ENCODE assay signal across 29 mouse cellular contexts in genomic region chr9:66268804-66269203, GRCm38 (mm10).
DNase-seq lines count a peak whose midpoint lies in the region; ATAC-seq and TF ChIP-seq lines count a peak whose summit lies in the region.
"Had no signal": no experiment of that assay in that cellular context is flagged by ENCODE, and none has a peak within 500 bp of the region (broad histone marks: within the 10 kb centered on the region; RNA-seq: fewer than 3 reads in every experiment).

No protein-coding gene starts in this region.

- no peak overlapping the region for H3K9ac ChIP-seq in midbrain, embryonic 11.5 days (ENCODE audit: low read length)
- H3K9ac ChIP-seq in midbrain, embryonic 16.5 days (ENCODE audit: low read depth, low read length): no peak overlapping the region
- no peak overlapping the region for H3K9ac ChIP-seq in stomach, postnatal 0 days (ENCODE audit: low read length)
- H3K9ac ChIP-seq: embryonic facial prominence, embryonic 13.5 days; heart, embryonic 15.5 days; hindbrain, embryonic 13.5 days; midbrain, embryonic 15.5 days; neural tube, embryonic 13.5 days; stomach, embryonic 15.5 days had no signal

- no peak for TF ChIP-seq EP300 in stomach, postnatal 0 days (optimal IDR thresholded peaks at IDR 0.05)

- 88% methylated on average over 4 of the region's 4 CpGs for WGBS in midbrain, embryonic 11.5 days
- WGBS in midbrain, embryonic 16.5 days: 76% methylated on average over 4 of the region's 4 CpGs
- WGBS in stomach, postnatal 0 days: 69% methylated on average over 4 of the region's 4 CpGs

- no peak overlapping the region for H3K27ac ChIP-seq in layer of hippocampus, adult 2 months
- no peak overlapping the region for H3K27ac ChIP-seq in midbrain, embryonic 11.5 days (ENCODE audit: low read depth, low read length)
- no peak overlapping the region for H3K27ac ChIP-seq in midbrain, embryonic 16.5 days (ENCODE audit: low read length)
- H3K27ac ChIP-seq in stomach, postnatal 0 days (replicated peaks): no peak overlapping the region
- H3K27ac ChIP-seq: embryonic facial prominence, embryonic 13.5 days; heart, embryonic 15.5 days; hindbrain, embryonic 13.5 days; midbrain, embryonic 15.5 days; neural tube, embryonic 13.5 days; stomach, embryonic 15.5 days had no signal

- peak; percentile 13 to 24 for DNase-seq in frontal cortex, postnatal 36 days (ENCODE audit: low spot score in 2 of 2)
- no peak for DNase-seq in frontal cortex, postnatal 10 days (ENCODE audit: low spot score in 2 of 2)
- no peak for DNase-seq in layer of hippocampus, adult 2 months (ENCODE audit: low spot score in 2 of 2)
- no peak for DNase-seq in layer of hippocampus, adult 9-10 months (ENCODE audit: low spot score)
- peak; percentile 74 for DNase-seq in midbrain, embryonic 11.5 days (ENCODE audit: low spot score, missing footprints)
- DNase-seq in stomach, postnatal 0 days (ENCODE audit: low spot score): no peak
- DNase-seq in thymus, postnatal 14 days: no peak
- DNase-seq: adrenal gland, postnatal 36 days; cerebellum, adult 11-12 months; cerebellum, postnatal 10 days; heart, postnatal 36 days; kidney, adult 9 months; kidney, postnatal 14 days; layer of hippocampus, postnatal 36 days; lung, postnatal 14 days; retina, postnatal 1 day; thymus, adult 18-20 months; thymus, postnatal 4 days had no signal

- H3K36me3 ChIP-seq in midbrain, embryonic 11.5 days (ENCODE audit: control insufficient read depth, insufficient read depth, low read length): no peaks in the 10 kb centered on the region
- no peaks in the 10 kb centered on the region for H3K36me3 ChIP-seq in midbrain, embryonic 16.5 days (ENCODE audit: control insufficient read depth, insufficient read depth, low read length)
- H3K36me3 ChIP-seq in stomach, postnatal 0 days (ENCODE audit: control insufficient read depth, insufficient read depth, low read length): no peaks in the 10 kb centered on the region
- H3K36me3 ChIP-seq: embryonic facial prominence, embryonic 13.5 days; heart, embryonic 15.5 days; hindbrain, embryonic 13.5 days; midbrain, embryonic 15.5 days; neural tube, embryonic 13.5 days; stomach, embryonic 15.5 days had no signal

- H3K9me3 ChIP-seq in midbrain, embryonic 11.5 days (ENCODE audit: control insufficient read depth, low read length): no peaks in the 10 kb centered on the region
- no peaks in the 10 kb centered on the region for H3K9me3 ChIP-seq in midbrain, embryonic 16.5 days (replicated peaks; ENCODE audit: control insufficient read depth, low read length, poor library complexity, severe bottlenecking)
- H3K9me3 ChIP-seq in stomach, postnatal 0 days (ENCODE audit: control insufficient read depth, low read length): no peaks in the 10 kb centered on the region
- H3K9me3 ChIP-seq: embryonic facial prominence, embryonic 13.5 days; heart, embryonic 15.5 days; hindbrain, embryonic 13.5 days; midbrain, embryonic 15.5 days; neural tube, embryonic 13.5 days; stomach, embryonic 15.5 days had no signal

- no peak overlapping the region for H3K4me3 ChIP-seq in layer of hippocampus, adult 2 months
- no peak overlapping the region for H3K4me3 ChIP-seq in midbrain, embryonic 11.5 days (ENCODE audit: low read depth, low read length)
- no peak overlapping the region for H3K4me3 ChIP-seq in midbrain, embryonic 16.5 days (ENCODE audit: low read depth, low read length)
- H3K4me3 ChIP-seq in stomach, postnatal 0 days (ENCODE audit: low read depth, low read length): no peak overlapping the region
- H3K4me3 ChIP-seq: embryonic facial prominence, embryonic 13.5 days; erythroblast, embryonic 14.5 days; heart, embryonic 15.5 days; hindbrain, embryonic 13.5 days; midbrain, embryonic 15.5 days; myocyte; neural tube, embryonic 13.5 days; stomach, embryonic 15.5 days had no signal

- no peak for ATAC-seq in midbrain, embryonic 11.5 days (ENCODE audit: low FRiP score)
- ATAC-seq in midbrain, embryonic 16.5 days: no peak
- no peak for ATAC-seq in stomach, postnatal 0 days (ENCODE audit: low FRiP score, low TSS enrichment)
- ATAC-seq: CD4-positive, CD25-positive, alpha-beta regulatory T cell, adult 4 months; forebrain, embryonic 14.5 days; midbrain, embryonic 15.5 days had no signal

- no peaks in the 10 kb centered on the region for H3K27me3 ChIP-seq in midbrain, embryonic 11.5 days (ENCODE audit: control insufficient read depth, insufficient read depth, low read length)
- no peaks in the 10 kb centered on the region for H3K27me3 ChIP-seq in midbrain, embryonic 16.5 days (ENCODE audit: control insufficient read depth, insufficient read depth, low read depth, low read length)
- H3K27me3 ChIP-seq in stomach, postnatal 0 days (ENCODE audit: control insufficient read depth, insufficient read depth, low read length): no peaks in the 10 kb centered on the region
- H3K27me3 ChIP-seq: embryonic facial prominence, embryonic 13.5 days; heart, embryonic 15.5 days; midbrain, embryonic 15.5 days; neural tube, embryonic 13.5 days; stomach, embryonic 15.5 days had no signal

- no peak overlapping the region for H3K4me2 ChIP-seq in midbrain, embryonic 11.5 days
- no peak overlapping the region for H3K4me2 ChIP-seq in midbrain, embryonic 16.5 days (ENCODE audit: low read length)
- H3K4me2 ChIP-seq in stomach, postnatal 0 days (replicated peaks; ENCODE audit: low read depth): no peak overlapping the region
- H3K4me2 ChIP-seq: embryonic facial prominence, embryonic 13.5 days; heart, embryonic 15.5 days; hindbrain, embryonic 13.5 days; midbrain, embryonic 15.5 days; neural tube, embryonic 13.5 days; stomach, embryonic 15.5 days had no signal

- peak; percentile 32; the same call in 1 of the 2 replicates for TF ChIP-seq CTCF in layer of hippocampus, adult 2 months (conservative IDR thresholded peaks at IDR 0.05)
- peak; percentile 29; the same call in 1 of the 2 replicates for TF ChIP-seq CTCF in stomach, postnatal 0 days (IDR thresholded peaks at IDR 0.05; ENCODE audit: low read depth)

- 0 out of 2 replicates have a peak, but pooled peaks cover 2% of the 10 kb centered on the region for H3K4me1 ChIP-seq in midbrain, embryonic 11.5 days (ENCODE audit: control insufficient read depth, insufficient read depth, low read length)
- H3K4me1 ChIP-seq in midbrain, embryonic 16.5 days (ENCODE audit: control insufficient read depth, insufficient read depth, low read length): no peaks in the 10 kb centered on the region
- H3K4me1 ChIP-seq in stomach, postnatal 0 days (replicated peaks; ENCODE audit: control insufficient read depth, insufficient read depth): no peaks in the 10 kb centered on the region
- H3K4me1 ChIP-seq: embryonic facial prominence, embryonic 13.5 days; heart, embryonic 15.5 days; hindbrain, embryonic 13.5 days; midbrain, embryonic 15.5 days; neural tube, embryonic 13.5 days; stomach, embryonic 15.5 days had no signal

Comparison
In these comparisons a context has a peak if more than half of its experiments do, and no peak if none do; other contexts are left out.
1. DNase-seq: peak in frontal cortex, postnatal 36 days (2 of 2) and midbrain, embryonic 11.5 days (single experiment); none in frontal cortex, postnatal 10 days (0 of 2), layer of hippocampus, adult 2 months (0 of 2), layer of hippocampus, adult 9-10 months (single experiment), stomach, postnatal 0 days (single experiment) and thymus, postnatal 14 days (single experiment).